Mouse (Mus musculus) kidney, postnatal 25 days (tissue): ENCODE results near the gene Zyx.

Experiments
- DNase-seq, 2 experiments: peaks; one replicate each; pipeline ENCODE4 v3.0.0; 2021; ENCODE audit warnings: mixed read lengths in 2 of 2

The Zyx gene

DNA sequence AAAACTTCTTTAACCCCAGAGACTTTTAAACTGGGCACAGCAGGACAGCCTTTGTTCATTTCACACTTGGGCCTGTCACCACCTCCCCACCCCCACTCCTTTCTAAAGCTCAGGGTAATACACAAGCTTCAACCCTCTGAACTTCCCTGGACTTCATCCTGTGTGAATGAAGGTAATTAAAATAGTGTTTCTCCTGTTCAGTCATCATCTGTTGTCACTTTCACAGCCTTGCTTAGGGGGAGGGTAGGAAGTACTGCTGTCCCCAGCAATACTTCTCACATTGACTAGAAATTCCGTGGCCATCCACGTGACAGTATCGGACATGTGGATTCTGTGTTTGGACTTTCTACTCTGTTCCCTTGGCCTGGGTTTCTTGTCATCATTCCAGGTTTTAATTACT, 20.4 kb downstream of the Zyx start:
- peak; percentile 66 to 77 for DNase-seq

DNA sequence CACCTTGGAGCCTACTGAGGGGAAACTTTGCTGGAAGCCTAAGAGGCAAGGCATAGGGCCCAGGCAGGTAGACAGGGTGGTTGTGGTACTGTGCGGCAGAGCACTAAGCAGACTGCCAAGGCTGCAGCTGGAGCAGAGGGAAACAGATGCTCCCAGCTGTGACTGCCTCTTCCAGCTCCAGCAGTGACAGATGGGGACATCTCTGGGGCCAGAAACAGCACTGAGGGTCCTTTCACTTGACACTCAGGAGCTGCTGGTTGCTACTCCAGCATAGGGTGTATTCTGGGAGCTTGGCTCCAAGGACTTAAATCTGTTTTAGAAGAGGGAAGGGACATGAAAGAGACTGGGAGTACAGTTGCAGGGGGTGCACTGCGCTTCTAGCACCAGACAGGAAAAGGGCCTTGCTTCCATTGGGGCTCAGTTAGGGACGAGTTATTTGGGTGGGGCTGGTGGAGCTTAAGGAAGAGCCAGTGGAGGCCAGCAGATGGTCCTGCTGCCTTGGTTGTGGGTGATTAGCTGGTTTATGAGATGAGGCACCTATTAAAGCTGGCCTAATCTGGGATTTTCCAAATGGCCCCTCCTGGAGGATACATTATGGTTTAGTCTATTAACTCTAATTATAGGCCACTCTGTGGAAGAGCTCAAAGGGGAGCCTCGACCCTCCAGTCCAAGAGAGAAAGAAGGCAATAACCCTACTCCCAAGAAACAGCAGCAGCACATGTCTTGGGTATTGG, 21.4 kb downstream of the Zyx start:
- DNase-seq: peak in 1 of 2 experiments; percentile 34

DNA sequence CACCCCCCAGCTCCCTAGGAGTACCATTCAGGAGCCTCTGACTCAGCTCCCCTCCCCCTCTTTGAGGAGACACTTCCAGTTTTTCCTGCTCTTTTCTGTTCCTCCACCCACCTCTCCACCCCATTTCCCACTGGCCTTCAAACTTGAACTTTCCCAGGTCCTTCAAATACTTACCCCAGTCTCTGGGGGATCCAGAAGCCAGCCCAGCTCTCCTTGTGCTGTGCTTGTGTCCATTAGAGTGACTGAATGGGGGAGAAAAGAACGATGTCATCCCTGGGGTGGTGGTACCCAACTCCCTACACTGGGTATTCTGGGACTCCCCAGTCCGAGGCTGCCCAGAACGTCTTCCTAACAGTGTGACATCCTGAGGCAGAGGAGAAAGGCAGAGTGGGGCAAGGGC, 22.6 kb downstream of the Zyx start:
- peak in 1 of 2 experiments; percentile 25 for DNase-seq

DNA sequence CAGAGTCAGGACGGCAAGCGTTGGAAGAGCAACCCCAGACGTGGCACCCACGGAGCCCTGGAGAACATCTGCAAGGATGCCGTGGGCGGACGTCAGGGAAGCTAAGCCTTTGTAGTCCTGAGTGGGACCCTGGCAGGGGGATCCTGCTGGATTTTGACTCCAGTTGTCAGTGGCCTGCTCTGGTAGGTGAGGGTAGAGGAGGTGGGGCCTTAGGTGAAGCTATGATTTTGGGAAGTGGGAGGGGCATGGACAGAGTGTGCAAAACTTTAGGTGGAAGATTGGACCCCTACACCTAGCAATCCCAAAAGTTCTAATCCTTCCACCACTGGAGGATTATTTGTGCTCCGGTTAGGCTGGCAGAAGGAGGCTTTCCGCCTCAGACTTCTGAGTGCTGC, 23.0 kb downstream of the Zyx start:
- peak in 1 of 2 experiments; percentile 31 for DNase-seq

GRCm38 (mm10) chr6:42372816-42373547, 23.6 kb downstream of the Zyx start, which contains the start of gene Epha1:
Gene Epha1 (minus strand): TSS chr6:42373268.
- peak; percentile 74 to 87 for DNase-seq

GRCm38 (mm10) chr6:42373669-42374430, 24.4 kb downstream of the Zyx start:
- peak in 1 of 2 experiments; percentile 40 for DNase-seq

GRCm38 (mm10) chr6:42374701-42375100, 25.3 kb downstream of the Zyx start:
- no peak for DNase-seq

DNA sequence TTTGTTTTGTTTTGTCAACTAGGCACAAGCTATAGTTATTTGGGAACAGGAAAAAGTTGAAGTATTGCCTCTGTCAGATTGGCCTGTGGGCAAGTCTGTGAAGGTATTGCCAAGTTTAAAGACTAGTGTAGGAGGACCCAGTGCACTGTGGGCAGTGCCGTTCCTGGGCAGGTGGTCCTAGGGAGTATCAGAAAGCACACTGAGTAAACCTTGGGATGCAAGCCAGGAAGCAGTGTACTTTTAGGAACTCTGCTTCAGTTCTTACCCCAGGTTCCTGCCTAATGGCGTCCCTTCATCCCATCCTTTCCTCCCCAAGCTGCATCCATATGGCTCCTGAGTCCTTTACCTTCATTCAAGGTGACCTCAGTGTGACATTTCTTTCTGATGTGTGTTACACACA, 25.7 kb downstream of the Zyx start:
- DNase-seq: no peak

DNA sequence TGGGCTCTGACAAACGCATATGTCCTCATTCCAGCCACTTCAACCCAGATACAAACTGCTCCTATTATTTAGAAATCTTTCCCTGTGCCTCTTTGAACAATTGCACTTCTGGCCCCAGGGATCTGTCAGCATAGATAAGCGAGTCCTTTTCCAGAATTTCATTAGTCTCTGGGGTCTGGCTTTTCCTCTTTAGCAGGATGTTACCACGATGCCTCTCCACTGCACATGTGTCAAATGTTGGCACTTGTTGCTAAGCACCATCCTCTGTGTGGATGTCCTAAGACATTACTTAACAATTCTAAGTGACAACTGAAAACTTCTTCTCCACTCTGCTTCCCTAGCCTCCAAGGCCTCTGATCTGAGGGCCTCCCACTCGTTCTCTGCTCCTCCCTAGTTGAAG, 26.6 kb downstream of the Zyx start:
- no peak for DNase-seq

- no peak for DNase-seq
These were observed 27.1 kb downstream of the Zyx start for GRCm38 (mm10) chr6:42376504-42377019.

DNA sequence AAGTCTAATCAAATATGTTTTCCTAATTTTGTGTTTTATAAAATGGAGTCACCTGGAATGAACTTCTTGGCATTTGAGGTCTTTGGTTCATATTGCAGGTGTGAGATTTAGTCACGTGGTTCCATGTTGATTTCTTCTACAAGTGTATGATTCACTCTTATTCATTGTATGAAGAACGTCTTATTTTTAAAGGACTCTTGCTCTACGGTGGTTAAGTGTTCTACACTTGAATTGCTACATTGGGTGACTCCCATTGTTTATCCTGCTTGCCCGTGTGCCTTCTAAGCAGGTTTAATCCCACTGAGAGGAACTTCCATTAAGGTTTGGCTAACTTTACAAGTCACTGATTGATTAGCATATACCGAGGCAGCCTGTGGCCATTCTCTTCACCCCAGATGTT, 27.9 kb downstream of the Zyx start:
- DNase-seq: no peak

DNA sequence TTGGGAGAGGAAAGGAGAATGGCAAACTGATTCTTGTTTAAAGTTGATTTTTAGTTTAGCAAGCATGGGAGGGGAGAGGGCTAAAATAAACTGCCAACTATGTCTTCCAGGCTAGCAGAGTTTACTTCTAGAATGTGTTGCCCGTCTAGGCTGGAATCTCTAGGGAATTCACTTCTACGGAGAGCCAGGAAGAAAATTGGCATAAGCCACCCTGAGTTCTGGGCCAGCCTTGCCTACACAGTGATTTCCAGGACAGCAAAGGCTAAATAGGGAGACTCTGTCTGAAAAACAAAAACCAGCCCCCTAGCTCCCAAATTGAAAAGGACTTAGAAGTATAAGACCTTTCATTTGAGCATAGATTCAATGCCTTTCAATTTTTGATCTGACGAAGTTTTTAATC, 30.1 kb downstream of the Zyx start:
- no peak for DNase-seq

DNA sequence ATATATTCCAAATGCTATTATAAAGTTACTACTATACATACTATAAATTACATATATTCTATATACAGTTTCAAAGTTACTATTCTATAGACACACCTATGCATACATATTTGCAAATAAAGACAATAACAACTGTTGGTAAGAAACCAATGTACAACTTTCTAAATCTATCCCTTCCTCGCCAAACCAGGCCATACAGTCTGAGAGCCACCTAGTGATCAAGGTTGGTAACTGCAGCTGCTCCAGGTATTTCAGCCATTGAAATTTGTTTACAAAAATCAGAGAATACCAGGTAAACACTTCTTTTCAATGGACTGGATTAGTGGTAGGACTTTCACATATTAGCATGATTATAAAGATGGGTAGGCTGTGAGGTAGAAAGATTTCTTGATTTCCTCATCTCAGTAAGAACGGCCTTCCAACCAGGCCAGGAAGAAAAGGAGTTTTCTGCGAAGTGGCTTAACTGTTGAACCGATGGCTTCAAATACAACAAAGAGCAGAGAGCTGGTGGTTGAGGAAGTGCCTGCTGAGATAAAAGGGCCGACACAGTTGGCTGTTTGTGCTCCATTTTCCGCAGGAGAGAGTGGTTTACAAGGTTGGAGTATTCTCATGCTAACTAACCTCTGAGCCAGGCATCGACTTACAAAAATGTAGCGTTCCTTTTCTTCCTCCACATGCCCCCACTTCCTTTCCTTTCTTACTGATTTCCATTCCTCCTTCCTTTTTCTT, 31.1 kb downstream of the Zyx start:
- DNase-seq: peak; percentile 54 to 75

DNA sequence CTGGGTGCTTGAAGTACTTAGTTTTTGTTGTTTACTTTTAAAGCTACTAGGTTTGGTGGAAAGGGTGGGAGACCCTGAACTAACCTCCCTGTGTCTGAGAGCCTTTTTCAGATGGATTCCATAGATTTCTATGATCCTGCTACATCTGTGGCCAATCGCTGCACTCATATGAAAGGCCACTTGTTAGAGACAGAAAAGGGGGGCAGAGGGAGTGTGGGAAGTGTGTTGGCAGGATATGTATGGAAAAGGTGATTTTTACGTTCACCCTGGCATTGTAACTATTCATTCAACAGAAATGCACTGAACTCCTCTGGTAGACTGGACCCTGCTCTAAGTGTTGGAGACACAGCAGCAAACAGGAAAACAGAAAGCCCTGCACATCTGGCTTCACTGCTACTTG, 31.8 kb downstream of the Zyx start:
- no peak for DNase-seq

DNA sequence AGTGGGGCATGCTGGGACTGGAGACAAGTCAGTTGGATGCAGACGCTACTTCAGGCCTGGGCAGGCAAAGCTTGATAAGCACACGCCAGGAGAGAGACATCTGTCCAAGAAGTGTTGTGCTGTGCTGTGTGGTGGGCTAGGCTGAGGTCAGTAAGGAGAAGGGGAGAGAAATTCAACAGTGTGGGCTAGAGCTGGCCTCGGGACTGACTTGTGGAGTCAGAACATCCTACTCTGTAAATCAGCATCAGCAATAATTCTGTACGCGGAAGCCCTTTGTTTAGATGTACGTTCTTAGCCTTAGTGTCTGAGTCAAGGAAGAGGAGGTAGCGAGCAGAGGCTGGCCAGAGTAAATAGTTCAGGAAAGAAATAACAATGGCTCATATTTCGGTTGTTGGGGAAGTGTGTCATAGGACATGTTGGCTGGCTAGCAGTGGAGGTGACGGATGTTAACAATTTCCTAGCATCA, 32.5 kb downstream of the Zyx start:
- DNase-seq: peak in 1 of 2 experiments; percentile 43

DNA sequence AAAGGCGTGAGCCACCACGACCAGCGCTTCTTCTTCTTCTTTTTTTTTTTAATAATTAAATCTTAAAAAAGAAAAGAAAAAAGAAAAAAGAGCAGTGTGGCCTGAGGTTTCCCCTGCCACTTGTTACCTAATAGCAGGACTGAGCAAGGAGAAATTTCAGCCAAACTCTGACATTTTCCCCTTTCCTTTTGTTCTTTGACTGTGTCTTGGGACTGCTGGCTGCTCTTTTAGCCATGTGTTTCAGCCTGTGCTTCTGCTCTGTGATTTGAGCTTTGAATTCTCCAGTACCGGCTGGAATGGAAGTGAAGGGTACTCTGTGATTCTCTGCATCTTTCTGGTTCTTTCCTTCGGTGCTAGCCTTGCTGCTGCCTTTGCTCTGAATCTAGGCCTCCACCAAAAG, 33.9 kb downstream of the Zyx start:
- no peak for DNase-seq

DNA sequence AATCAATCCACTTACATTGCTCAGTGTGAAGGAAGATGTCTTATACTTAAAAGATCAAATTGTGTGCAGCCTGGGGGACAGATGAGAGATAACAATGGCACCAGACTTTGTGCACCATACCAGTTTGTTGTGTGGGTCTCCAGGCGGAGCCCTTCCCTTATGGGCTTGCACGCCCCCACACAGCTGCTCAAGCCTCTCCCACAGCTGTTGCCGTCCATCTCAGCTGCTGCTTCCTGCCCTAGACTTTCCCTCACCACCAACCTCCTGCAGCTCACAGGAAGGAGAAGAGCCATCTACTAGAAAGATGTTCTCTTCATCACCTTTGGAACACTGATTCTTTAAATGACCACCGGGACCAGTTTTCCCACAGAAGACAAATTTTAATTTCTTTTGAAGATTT, 36.2 kb downstream of the Zyx start:
- no peak for DNase-seq

- no peak for DNase-seq
These were observed 42.4 kb downstream of the Zyx start for GRCm38 (mm10) chr6:42391796-42392330.

DNA sequence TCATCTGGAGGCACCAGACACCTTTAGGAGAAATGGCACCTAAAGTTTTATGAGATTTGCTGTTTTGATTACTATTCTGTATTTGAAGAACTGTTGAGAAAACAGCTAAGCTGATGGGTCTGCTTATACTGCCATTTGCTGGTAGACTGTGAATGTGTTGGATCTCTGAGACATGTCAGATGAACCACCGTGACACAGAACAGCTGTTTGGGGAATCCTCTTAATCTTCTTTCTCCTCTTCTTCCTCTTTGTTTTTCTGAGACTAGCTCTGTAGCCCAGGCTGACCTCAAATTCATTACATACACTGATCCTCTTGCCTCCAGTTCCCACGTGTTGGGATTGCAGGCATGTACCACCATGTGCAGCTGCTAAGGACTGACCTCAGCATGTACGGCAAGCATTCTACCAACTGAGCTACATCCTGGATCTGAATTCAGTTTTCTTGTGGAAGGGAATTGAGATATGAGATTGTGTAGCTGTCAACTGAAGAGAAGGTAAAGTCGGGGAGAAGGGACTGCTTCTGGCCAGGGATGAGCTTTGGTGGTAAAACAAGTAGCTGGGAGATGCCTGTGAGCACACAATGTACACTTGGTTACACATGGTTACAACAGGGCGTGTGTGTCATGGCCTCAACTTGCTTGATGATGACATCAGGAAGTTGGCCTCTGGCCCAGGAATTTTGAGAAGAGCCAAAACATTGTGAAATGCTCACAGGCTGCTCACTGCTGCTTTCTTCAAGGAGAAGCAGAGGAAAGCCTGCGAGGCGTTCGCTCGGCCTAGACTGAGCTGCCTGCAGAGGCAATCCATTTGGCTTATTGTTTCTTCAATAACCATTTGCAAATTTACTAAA, 46.8 kb downstream of the Zyx start:
- peak; percentile 89 for DNase-seq

DNA sequence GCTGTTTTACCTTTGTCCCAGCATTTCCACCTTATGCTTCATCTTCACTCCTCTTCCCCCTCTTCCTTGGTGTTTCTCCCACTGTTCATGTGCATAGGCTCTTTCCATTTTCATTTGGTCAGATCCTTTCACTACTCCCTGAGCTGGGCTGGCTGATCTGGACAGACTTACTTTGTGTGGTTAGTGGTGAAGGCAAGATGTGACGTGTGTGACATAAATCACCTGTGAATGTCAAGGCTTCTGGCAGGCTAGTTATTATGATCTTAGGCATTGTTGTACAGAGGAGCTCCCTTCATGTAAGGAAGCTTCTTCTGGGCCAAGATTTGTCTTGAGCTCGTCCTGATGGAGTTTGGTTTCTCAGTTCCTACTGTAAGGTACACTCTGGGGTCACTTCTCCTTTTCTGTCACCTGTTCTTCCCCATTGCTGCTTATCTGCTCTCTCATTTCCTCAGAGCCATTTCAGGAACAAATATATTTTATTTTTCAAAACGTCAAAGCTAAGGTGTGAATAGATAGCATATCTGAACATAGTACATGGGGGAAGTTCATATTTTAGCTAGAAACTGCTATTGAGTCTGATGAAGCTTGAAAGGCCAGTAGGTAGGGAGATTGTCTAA, 47.7 kb downstream of the Zyx start:
- DNase-seq: no peak

- no peak for DNase-seq
These were observed 48.9 kb downstream of the Zyx start for GRCm38 (mm10) chr6:42398285-42398684.
